In the genomic region with DNA sequence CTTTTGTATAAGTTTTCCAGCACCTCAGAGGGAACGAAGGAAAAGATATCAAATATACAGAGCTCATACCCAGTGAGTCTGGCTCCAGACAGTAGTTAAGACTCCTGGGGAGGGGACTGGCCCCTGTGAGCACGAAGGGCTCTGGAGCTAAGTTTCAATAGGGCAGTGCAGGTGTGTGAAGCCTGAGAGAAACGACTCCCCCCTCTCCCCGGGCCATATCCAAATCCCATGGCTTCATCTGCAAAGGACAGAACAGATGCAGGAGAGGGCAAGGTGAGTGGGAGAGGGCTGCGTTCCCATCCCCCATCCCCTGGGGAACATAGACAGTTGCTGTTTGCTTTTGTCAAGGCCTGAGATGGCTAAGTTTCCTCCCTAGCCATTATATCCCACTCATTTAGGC, we compare ENCODE assay signal across 27 mouse cellular contexts.
A peak's percentile ranks its signal among the peaks of the same experiment; 100 is the strongest.
DNase-seq lines count a peak whose midpoint lies in the region; ATAC-seq lines count a peak whose summit lies in the region.
"Had no signal": no experiment of that assay in that cellular context is flagged by ENCODE, and none has a peak within 500 bp of the region (broad histone marks: within the 10 kb centered on the region; RNA-seq: fewer than 3 reads in every experiment).

No protein-coding gene starts in this region.

- 70% methylated on average over 5 of the region's 5 CpGs for WGBS in midbrain, embryonic 11.5 days
- WGBS in midbrain, embryonic 16.5 days = 69% methylated on average over 5 of the region's 5 CpGs
- 50% methylated on average over 5 of the region's 5 CpGs for WGBS in embryonic facial prominence, embryonic 15.5 days
- WGBS in limb, embryonic 12.5 days = 29% methylated on average over 5 of the region's 5 CpGs

- 0 out of 2 replicates have a peak, but pooled peaks have one; percentile 14 for ATAC-seq in midbrain, embryonic 11.5 days (ENCODE audit: low FRiP score)
- no peak for ATAC-seq in midbrain, embryonic 16.5 days
- peak; percentile 66 for ATAC-seq in embryonic facial prominence, embryonic 15.5 days (ENCODE audit: insufficient number of reproducible peaks, low FRiP score, low TSS enrichment, low read depth)
- ATAC-seq in limb, embryonic 12.5 days (ENCODE audit: insufficient number of reproducible peaks, insufficient read depth, low FRiP score, low TSS enrichment, low read depth) = 0 out of 2 replicates have a peak, but pooled peaks have one; percentile 47
- no peak for ATAC-seq in CD4-positive, CD25-positive, alpha-beta regulatory T cell, adult 4 months
- ATAC-seq: forebrain, embryonic 14.5 days; intestine, postnatal 0 days had no signal

- no peaks in the 10 kb centered on the region for H3K4me1 ChIP-seq in midbrain, embryonic 11.5 days (ENCODE audit: control insufficient read depth, insufficient read depth, low read length)
- no peaks in the 10 kb centered on the region for H3K4me1 ChIP-seq in midbrain, embryonic 16.5 days (ENCODE audit: control insufficient read depth, insufficient read depth, low read length)
- H3K4me1 ChIP-seq in embryonic facial prominence, embryonic 15.5 days = no peaks in the 10 kb centered on the region
- H3K4me1 ChIP-seq in limb, embryonic 12.5 days (replicated peaks) = peaks cover 10% of the 10 kb centered on the region
- H3K4me1 ChIP-seq: heart, embryonic 13.5 days; hindbrain, embryonic 15.5 days had no signal

- H3K4me2 ChIP-seq in midbrain, embryonic 11.5 days = no peak overlapping the region
- H3K4me2 ChIP-seq in midbrain, embryonic 16.5 days (ENCODE audit: low read length) = no peak overlapping the region
- H3K4me2 ChIP-seq in embryonic facial prominence, embryonic 15.5 days (replicated peaks) = no peak overlapping the region
- H3K4me2 ChIP-seq in limb, embryonic 12.5 days = no peak overlapping the region
- H3K4me2 ChIP-seq: embryonic facial prominence, embryonic 12.5 days; heart, embryonic 13.5 days; hindbrain, embryonic 12.5 days; hindbrain, embryonic 15.5 days had no signal

- no peaks in the 10 kb centered on the region for H3K9me3 ChIP-seq in midbrain, embryonic 11.5 days (ENCODE audit: control insufficient read depth, low read length)
- H3K9me3 ChIP-seq in midbrain, embryonic 16.5 days (replicated peaks; ENCODE audit: control insufficient read depth, low read length, poor library complexity, severe bottlenecking) = no peaks in the 10 kb centered on the region
- no peaks in the 10 kb centered on the region for H3K9me3 ChIP-seq in embryonic facial prominence, embryonic 15.5 days (replicated peaks)
- H3K9me3 ChIP-seq in limb, embryonic 12.5 days = no peaks in the 10 kb centered on the region
- H3K9me3 ChIP-seq: embryonic facial prominence, embryonic 12.5 days; heart, embryonic 13.5 days; hindbrain, embryonic 12.5 days; hindbrain, embryonic 15.5 days had no signal

- H3K9ac ChIP-seq in midbrain, embryonic 11.5 days (ENCODE audit: low read length) = no peak overlapping the region
- H3K9ac ChIP-seq in midbrain, embryonic 16.5 days (ENCODE audit: low read depth, low read length) = no peak overlapping the region
- no peak overlapping the region for H3K9ac ChIP-seq in embryonic facial prominence, embryonic 15.5 days
- H3K9ac ChIP-seq in limb, embryonic 12.5 days (replicated peaks) = no peak overlapping the region
- H3K9ac ChIP-seq: embryonic facial prominence, embryonic 12.5 days; forebrain, postnatal 0 days; heart, embryonic 13.5 days; hindbrain, embryonic 12.5 days; hindbrain, embryonic 15.5 days had no signal

- H3K27me3 ChIP-seq in midbrain, embryonic 11.5 days (ENCODE audit: control insufficient read depth, insufficient read depth, low read length) = no peaks in the 10 kb centered on the region
- H3K27me3 ChIP-seq in midbrain, embryonic 16.5 days (ENCODE audit: control insufficient read depth, insufficient read depth, low read depth, low read length) = no peaks in the 10 kb centered on the region
- no peaks in the 10 kb centered on the region for H3K27me3 ChIP-seq in embryonic facial prominence, embryonic 15.5 days
- H3K27me3 ChIP-seq in limb, embryonic 12.5 days = no peaks in the 10 kb centered on the region
- H3K27me3 ChIP-seq: embryonic facial prominence, embryonic 12.5 days; heart, embryonic 13.5 days; hindbrain, embryonic 12.5 days; hindbrain, embryonic 15.5 days had no signal

- DNase-seq in midbrain, embryonic 11.5 days (ENCODE audit: low spot score, missing footprints) = no peak
- peak; percentile 6 for DNase-seq in embryo, embryonic 9.5 days (ENCODE audit: extremely low spot score)
- no peak for DNase-seq in kidney, adult 8-10 months
- DNase-seq in kidney, adult 11 months = no peak
- DNase-seq: adrenal gland, adult 2 months; adrenal gland, postnatal 14 days; B cell, adult 2 months; cerebellum, adult 11 months; cerebellum, adult 2 months; cerebellum, adult 9-11 months; cerebellum, postnatal 25 days; forebrain, postnatal 0 days; gastrocnemius, adult 2 months; gastrocnemius, postnatal 14 days; heart, adult 18-20 months; heart, postnatal 14 days; heart, postnatal 4 days had no signal

- H3K36me3 ChIP-seq in midbrain, embryonic 11.5 days (ENCODE audit: control insufficient read depth, insufficient read depth, low read length) = no peaks in the 10 kb centered on the region
- no peaks in the 10 kb centered on the region for H3K36me3 ChIP-seq in midbrain, embryonic 16.5 days (ENCODE audit: control insufficient read depth, insufficient read depth, low read length)
- no peaks in the 10 kb centered on the region for H3K36me3 ChIP-seq in embryonic facial prominence, embryonic 15.5 days
- H3K36me3 ChIP-seq in limb, embryonic 12.5 days = no peaks in the 10 kb centered on the region
- H3K36me3 ChIP-seq: embryonic facial prominence, embryonic 12.5 days; heart, embryonic 13.5 days; hindbrain, embryonic 12.5 days; hindbrain, embryonic 15.5 days had no signal

- H3K27ac ChIP-seq in midbrain, embryonic 11.5 days (ENCODE audit: low read depth, low read length) = no peak overlapping the region
- no peak overlapping the region for H3K27ac ChIP-seq in midbrain, embryonic 16.5 days (ENCODE audit: low read length)
- H3K27ac ChIP-seq in embryonic facial prominence, embryonic 15.5 days (replicated peaks) = no peak overlapping the region
- no peak overlapping the region for H3K27ac ChIP-seq in limb, embryonic 12.5 days
- H3K27ac ChIP-seq: embryonic facial prominence, embryonic 12.5 days; gastrocnemius, adult 2 months; heart, embryonic 13.5 days; hindbrain, embryonic 12.5 days; hindbrain, embryonic 15.5 days had no signal

- H3K4me3 ChIP-seq in midbrain, embryonic 11.5 days (ENCODE audit: low read depth, low read length) = no peak overlapping the region
- H3K4me3 ChIP-seq in midbrain, embryonic 16.5 days (ENCODE audit: low read depth, low read length) = no peak overlapping the region
- H3K4me3 ChIP-seq in embryonic facial prominence, embryonic 15.5 days (replicated peaks) = no peak overlapping the region
- H3K4me3 ChIP-seq in limb, embryonic 12.5 days (replicated peaks) = no peak overlapping the region
- H3K4me3 ChIP-seq: embryonic facial prominence, embryonic 12.5 days; gastrocnemius, adult 2 months; heart, embryonic 13.5 days; hindbrain, embryonic 12.5 days; hindbrain, embryonic 15.5 days had no signal

Comparison
In these comparisons a context has a peak if more than half of its experiments do, and no peak if none do; other contexts are left out.
1. ATAC-seq: peak in midbrain, embryonic 11.5 days (single experiment), embryonic facial prominence, embryonic 15.5 days (single experiment) and limb, embryonic 12.5 days (single experiment); none in midbrain, embryonic 16.5 days (single experiment) and CD4-positive, CD25-positive, alpha-beta regulatory T cell, adult 4 months (single experiment).